Mouse (Mus musculus): Measurements from ENCODE around the gene Cdc42ep4. TPM values are rescaled to one million over a fixed set of nuclear protein-coding genes. Genes with fewer than 3 reads are reported as not detected.
A peak's percentile ranks its signal among the peaks of the same experiment; 100 is the strongest.

Cdc42ep4 gene
- total RNA-seq (2014; rRNA removed) (86.6 and 102 TPM in 2 replicates), polyA plus RNA-seq (2015; fragmentation: Nextera tagmentation; extraction: Ambion mirVana) (75.4 and 81.0 TPM in 2 replicates)

GRCm38 (mm10) chr11:113751484-113752084 lies at the start of gene Cdc42ep4:
Cdc42ep4 (minus strand) TSS chr11:113751881.
- TF ChIP-seq CTCF (IDR thresholded peaks at IDR 0.05; ENCODE audit: low read depth) = no peak; the same call in 1 of the 2 replicates
- peak within 1 kb of the TSS; percentile 85 for H3K4me2 ChIP-seq (ENCODE audit: low read depth)
- peak within 1 kb of the TSS; percentile 94 for H3K27ac ChIP-seq (ENCODE audit: low read depth, low read length)
- DNase-seq (peak; percentile 95), ATAC-seq (peak; percentile 93)
- WGBS = 2% methylated on average over 44 of the region's 44 CpGs
- peak within 1 kb of the TSS; percentile 93 for H3K9ac ChIP-seq
- H3K4me1 ChIP-seq (ENCODE audit: insufficient read depth) = peaks cover 21% of the 10 kb centered on the region
- no peaks in the 10 kb centered on the region for H3K9me3 ChIP-seq (ENCODE audit: low read length)
- no peaks in the 10 kb centered on the region for H3K27me3 ChIP-seq (ENCODE audit: insufficient read depth, low read length)
- peak within 1 kb of the TSS; percentile 96 for H3K4me3 ChIP-seq (ENCODE audit: low read depth, low read length)
- 0 out of 2 replicates have a peak, but pooled peaks cover 4% of the 10 kb centered on the region for H3K36me3 ChIP-seq (ENCODE audit: insufficient read depth)

- no peak for ATAC-seq
Measured at GRCm38 (mm10) chr11:113800026-113800425, 48.3 kb upstream of the Cdc42ep4 start.

GRCm38 (mm10) chr11:113799041-113799447 lies 47.4 kb upstream of the Cdc42ep4 start:
- Histone ChIP-seq H3K27me3 (ENCODE audit: insufficient read depth, low read length) (no peaks in the 10 kb centered on the region), H3K4me3 (ENCODE audit: low read depth, low read length) (no peak overlapping the region), H3K9ac (no peak overlapping the region), H3K36me3 (ENCODE audit: insufficient read depth) (no peaks in the 10 kb centered on the region), H3K4me1 (ENCODE audit: insufficient read depth) (peaks cover 14% of the 10 kb centered on the region), H3K27ac (ENCODE audit: low read depth, low read length) (no peak overlapping the region), H3K4me2 (ENCODE audit: low read depth) (no peak overlapping the region), H3K9me3 (ENCODE audit: low read length) (no peaks in the 10 kb centered on the region)
- WGBS = 45% methylated on average over 14 of the region's 14 CpGs
- no peak for ATAC-seq
- DNase-seq = no peak
- TF ChIP-seq CTCF (IDR thresholded peaks at IDR 0.05; ENCODE audit: low read depth) = no peak

More at GRCm38 (mm10) chr11:113800026-113800425, 48.3 kb upstream of the Cdc42ep4 start:
- Histone ChIP-seq H3K27me3 (ENCODE audit: insufficient read depth, low read length) (no peaks in the 10 kb centered on the region), H3K4me1 (ENCODE audit: insufficient read depth) (peaks cover 18% of the 10 kb centered on the region), H3K9ac (no peak overlapping the region), H3K36me3 (ENCODE audit: insufficient read depth) (no peaks in the 10 kb centered on the region), H3K4me3 (ENCODE audit: low read depth, low read length) (no peak overlapping the region), H3K4me2 (ENCODE audit: low read depth) (no peak overlapping the region), H3K9me3 (ENCODE audit: low read length) (no peaks in the 10 kb centered on the region), H3K27ac (ENCODE audit: low read depth, low read length) (no peak overlapping the region)
- no peak for TF ChIP-seq CTCF (IDR thresholded peaks at IDR 0.05; ENCODE audit: low read depth)
- DNase-seq = no peak
- WGBS = 95% methylated on average over 12 of the region's 12 CpGs

GRCm38 (mm10) chr11:113798011-113798410 lies 46.3 kb upstream of the Cdc42ep4 start:
- DNase-seq (no peak), ATAC-seq (peak; percentile 40)
- TF ChIP-seq CTCF (IDR thresholded peaks at IDR 0.05; ENCODE audit: low read depth) = no peak
- Histone ChIP-seq H3K4me3 (ENCODE audit: low read depth, low read length) (no peak overlapping the region), H3K9ac (no peak overlapping the region), H3K4me1 (ENCODE audit: insufficient read depth) (peaks cover 14% of the 10 kb centered on the region), H3K4me2 (ENCODE audit: low read depth) (no peak overlapping the region), H3K36me3 (ENCODE audit: insufficient read depth) (no peaks in the 10 kb centered on the region), H3K27ac (ENCODE audit: low read depth, low read length) (peak overlapping the region; percentile 59; the same call in 1 of the 2 replicates), H3K9me3 (ENCODE audit: low read length) (no peaks in the 10 kb centered on the region), H3K27me3 (ENCODE audit: insufficient read depth, low read length) (no peaks in the 10 kb centered on the region)
- WGBS = 52% methylated on average over 6 of the region's 6 CpGs

GRCm38 (mm10) chr11:113797014-113797983 lies 45.6 kb upstream of the Cdc42ep4 start:
- no peaks in the 10 kb centered on the region for H3K27me3 ChIP-seq (ENCODE audit: insufficient read depth, low read length)
- WGBS = 48% methylated on average over 19 of the region's 19 CpGs
- H3K27ac ChIP-seq (ENCODE audit: low read depth, low read length) = peak overlapping the region; percentile 59
- H3K9me3 ChIP-seq (ENCODE audit: low read length) = no peaks in the 10 kb centered on the region
- H3K4me2 ChIP-seq (ENCODE audit: low read depth) = no peak overlapping the region
- TF ChIP-seq CTCF (IDR thresholded peaks at IDR 0.05; ENCODE audit: low read depth) = no peak; the same call in 1 of the 2 replicates
- H3K4me1 ChIP-seq (ENCODE audit: insufficient read depth) = peaks cover 14% of the 10 kb centered on the region
- no peaks in the 10 kb centered on the region for H3K36me3 ChIP-seq (ENCODE audit: insufficient read depth)
- H3K9ac ChIP-seq = 0 out of 2 replicates have a peak overlapping the region, but pooled peaks have one; percentile 18
- peak; percentile 70 for ATAC-seq
- no peak overlapping the region for H3K4me3 ChIP-seq (ENCODE audit: low read depth, low read length)
- DNase-seq = no peak

- TF ChIP-seq CTCF (IDR thresholded peaks at IDR 0.05; ENCODE audit: low read depth) = no peak
- no peak for DNase-seq
- Histone ChIP-seq H3K9me3 (ENCODE audit: low read length) (no peaks in the 10 kb centered on the region), H3K27ac (ENCODE audit: low read depth, low read length) (no peak overlapping the region), H3K4me3 (ENCODE audit: low read depth, low read length) (no peak overlapping the region), H3K4me2 (ENCODE audit: low read depth) (no peak overlapping the region), H3K36me3 (ENCODE audit: insufficient read depth) (no peaks in the 10 kb centered on the region), H3K27me3 (ENCODE audit: insufficient read depth, low read length) (no peaks in the 10 kb centered on the region), H3K9ac (no peak overlapping the region), H3K4me1 (ENCODE audit: insufficient read depth) (peaks cover 14% of the 10 kb centered on the region)
- WGBS = 75% methylated on average over 12 of the region's 12 CpGs
- no peak for ATAC-seq
Measured at GRCm38 (mm10) chr11:113795846-113796245, 44.2 kb upstream of the Cdc42ep4 start.

Measured in forebrain, postnatal 0 days (tissue).